Mouse (Mus musculus): ENCODE measurements around the gene Gm5269. TPM values are rescaled to one million over a fixed set of nuclear protein-coding genes. Genes with fewer than 3 reads are reported as not detected.

Gm5269 gene
- not detected for polyA plus RNA-seq (2017; shearing (Covaris generic))

DNA sequence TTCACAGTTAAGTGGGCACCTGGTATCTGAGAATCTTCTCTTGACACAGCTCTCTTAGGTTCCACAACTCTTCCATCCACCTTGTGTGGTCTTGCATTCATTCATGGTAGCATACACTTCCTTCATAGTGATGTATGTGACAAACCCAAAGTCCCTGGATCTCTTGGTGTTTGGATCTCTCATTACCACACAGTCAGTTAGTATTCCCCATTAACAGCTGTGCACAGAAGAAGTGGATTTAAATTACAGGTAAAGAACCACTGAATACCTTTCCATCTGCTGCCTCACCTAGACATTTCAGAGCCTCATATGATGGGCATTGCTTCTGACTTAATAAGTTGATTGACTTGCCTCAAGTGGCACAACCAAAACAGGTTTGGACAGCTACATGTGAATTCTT lies at the start of gene Gm5269:
TSS of gene Gm5269 (minus strand) at position 101 of the 400 bp plus-strand sequence.

DNA sequence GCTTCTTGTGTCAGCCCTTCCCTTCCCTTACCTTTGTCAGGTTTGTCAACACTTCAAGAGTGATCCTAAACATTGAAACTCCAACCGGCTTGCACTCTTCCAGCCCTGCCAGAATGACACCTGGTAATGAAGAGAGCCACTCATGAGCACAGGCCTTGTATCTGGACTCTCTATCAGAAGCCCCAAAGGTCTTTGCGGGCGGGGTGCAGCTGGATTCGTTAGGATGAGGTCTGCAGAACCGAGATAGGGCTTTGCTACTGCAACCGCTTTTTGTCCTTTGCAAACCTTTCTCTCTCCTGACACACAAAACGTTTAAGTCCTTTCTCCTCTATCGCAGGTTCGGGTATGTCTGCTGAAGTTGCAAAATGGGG lies 36.3 kb upstream of the Gm5269 start, which contains the start of gene Slc40a1:
TSS of gene Slc40a1 (minus strand) at position 131 of the 371 bp plus-strand sequence.

Other genes starting within 250 kb of the Gm5269 start
- gene Wdr75, start 95.1 kb downstream of the Gm5269 start, polyA plus RNA-seq (2017; shearing (Covaris generic)): 10 to 100 TPM; 36.1 to 48.6 TPM
- 10 to 100 TPM in 1 of 2 experiments, 1 to 10 TPM in 1; 4.8 to 11.3 TPM for gene Slc40a1, start 36.2 kb upstream of the Gm5269 start, polyA plus RNA-seq (2017; shearing (Covaris generic))
- gene Dnah7b, start 176.0 kb upstream of the Gm5269 start, polyA plus RNA-seq (2017; shearing (Covaris generic)): 1 to 10 TPM; 1.7 TPM